In the genomic region with DNA sequence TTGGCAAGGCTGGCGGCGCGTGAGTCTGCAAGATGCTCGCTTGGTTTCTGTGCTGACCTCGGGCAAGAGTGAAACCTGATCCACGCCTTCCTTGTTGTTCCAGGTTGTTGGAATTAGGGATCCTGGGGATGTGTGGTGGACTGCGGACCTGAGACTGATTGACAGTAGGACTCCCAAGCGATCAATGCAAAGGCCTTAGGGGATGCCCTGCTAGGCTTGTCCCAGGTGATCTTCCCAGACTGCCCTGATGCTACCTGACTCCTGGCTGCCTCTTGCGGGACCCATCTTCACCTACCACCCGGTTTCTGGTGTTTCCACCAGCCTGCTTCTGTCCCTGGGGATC, we compare ENCODE assay signal across 9 mouse cellular contexts. TPM values are rescaled to one million over a fixed set of nuclear protein-coding genes. Genes with fewer than 3 reads are reported as not detected.
A peak's percentile ranks its signal among the peaks of the same experiment; 100 is the strongest.
DNase-seq lines count a peak whose midpoint lies in the region; ATAC-seq and TF ChIP-seq lines count a peak whose summit lies in the region.
"Had no signal": no experiment of that assay in that cellular context is flagged by ENCODE, and none has a peak within 500 bp of the region (broad histone marks: within the 10 kb centered on the region; RNA-seq: fewer than 3 reads in every experiment).

No protein-coding gene starts in this region.

- no peak for TF ChIP-seq CTCF in heart, postnatal 0 days (IDR thresholded peaks at IDR 0.05; ENCODE audit: low read depth)

- no peak overlapping the region for H3K27ac ChIP-seq in heart, postnatal 0 days (ENCODE audit: low read depth)
- H3K27ac ChIP-seq in hindbrain, embryonic 11.5 days (ENCODE audit: low read depth, low read length), result no peak overlapping the region
- no peak overlapping the region for H3K27ac ChIP-seq in midbrain, embryonic 11.5 days (ENCODE audit: low read depth, low read length)

- peak overlapping the region; percentile 92 for H3K4me3 ChIP-seq in heart, postnatal 0 days (ENCODE audit: low read depth, low read length)
- peak overlapping the region; percentile 93 for H3K4me3 ChIP-seq in hindbrain, embryonic 11.5 days (ENCODE audit: low read depth, low read length)
- H3K4me3 ChIP-seq in midbrain, embryonic 11.5 days (ENCODE audit: low read depth, low read length), result peak overlapping the region; percentile 89

- H3K4me2 ChIP-seq in heart, postnatal 0 days (ENCODE audit: low read depth, low read length), result peak overlapping the region; percentile 92
- peak overlapping the region; percentile 92 for H3K4me2 ChIP-seq in hindbrain, embryonic 11.5 days (replicated peaks; ENCODE audit: low read depth, low read length)
- H3K4me2 ChIP-seq in midbrain, embryonic 11.5 days, result peak overlapping the region; percentile 69

- no peak for DNase-seq in heart, postnatal 0 days (ENCODE audit: low spot score)
- DNase-seq in heart, adult 8-10 months (ENCODE audit: low spot score), result no peak
- no peak for DNase-seq in hindbrain, embryonic 11.5 days (ENCODE audit: low spot score)
- no peak for DNase-seq in midbrain, embryonic 11.5 days (ENCODE audit: low spot score, missing footprints)
- no peak for DNase-seq in right cerebral cortex, postnatal 36 days (ENCODE audit: low spot score in 2 of 2)
- DNase-seq in urinary bladder, postnatal 25 days (ENCODE audit: low spot score), result no peak
- DNase-seq in adrenal gland, postnatal 14 days, result no peak

- H3K27me3 ChIP-seq in heart, postnatal 0 days (ENCODE audit: control insufficient read depth, insufficient read depth, low read length), result no peaks in the 10 kb centered on the region
- H3K27me3 ChIP-seq in hindbrain, embryonic 11.5 days (ENCODE audit: control insufficient read depth, insufficient read depth, low read length), result no peaks in the 10 kb centered on the region
- H3K27me3 ChIP-seq in midbrain, embryonic 11.5 days (ENCODE audit: control insufficient read depth, insufficient read depth, low read length), result no peaks in the 10 kb centered on the region

- peak overlapping the region; percentile 94 for H3K9ac ChIP-seq in heart, postnatal 0 days (replicated peaks; ENCODE audit: low read depth, low read length)
- peak overlapping the region; percentile 81 for H3K9ac ChIP-seq in hindbrain, embryonic 11.5 days (ENCODE audit: low read depth, low read length)
- H3K9ac ChIP-seq in midbrain, embryonic 11.5 days (ENCODE audit: low read length), result peak overlapping the region; percentile 78

- H3K9me3 ChIP-seq in heart, postnatal 0 days (replicated peaks; ENCODE audit: control insufficient read depth, low read length), result no peaks in the 10 kb centered on the region; the same call in 1 of the 2 replicates
- H3K9me3 ChIP-seq in hindbrain, embryonic 11.5 days (ENCODE audit: control insufficient read depth, low read length), result no peaks in the 10 kb centered on the region
- no peaks in the 10 kb centered on the region for H3K9me3 ChIP-seq in midbrain, embryonic 11.5 days (ENCODE audit: control insufficient read depth, low read length)

- 4% methylated on average over 10 of the region's 10 CpGs for WGBS in heart, postnatal 0 days
- WGBS in hindbrain, embryonic 11.5 days, result 2% methylated on average over 10 of the region's 10 CpGs
- under 1% methylated on average over 10 of the region's 10 CpGs for WGBS in midbrain, embryonic 11.5 days

- no peak for ATAC-seq in heart, postnatal 0 days (ENCODE audit: insufficient read depth, low read depth)
- peak; percentile 0 for ATAC-seq in activated CD4-positive, CD25-positive, alpha-beta regulatory T cell, adult 4 months
- ATAC-seq in hindbrain, embryonic 11.5 days (ENCODE audit: low FRiP score), result peak; percentile 78; the same call in 1 of the 2 replicates
- ATAC-seq in midbrain, embryonic 11.5 days (ENCODE audit: low FRiP score), result peak; percentile 80

- no peak for TF ChIP-seq EP300 in heart, postnatal 0 days (IDR thresholded peaks at IDR 0.05; ENCODE audit: low read depth)

- no peaks in the 10 kb centered on the region for H3K36me3 ChIP-seq in heart, postnatal 0 days (replicated peaks; ENCODE audit: control insufficient read depth, insufficient read depth, low read length)
- H3K36me3 ChIP-seq in hindbrain, embryonic 11.5 days (ENCODE audit: control insufficient read depth, insufficient read depth, low read length), result no peaks in the 10 kb centered on the region
- H3K36me3 ChIP-seq in midbrain, embryonic 11.5 days (ENCODE audit: control insufficient read depth, insufficient read depth, low read length), result no peaks in the 10 kb centered on the region

- peaks cover 7% of the 10 kb centered on the region; the same call in 1 of the 2 replicates for H3K4me1 ChIP-seq in heart, postnatal 0 days (ENCODE audit: control insufficient read depth, insufficient read depth)
- H3K4me1 ChIP-seq in hindbrain, embryonic 11.5 days (replicated peaks; ENCODE audit: control insufficient read depth, insufficient read depth, low read length), result no peaks in the 10 kb centered on the region
- H3K4me1 ChIP-seq in midbrain, embryonic 11.5 days (ENCODE audit: control insufficient read depth, insufficient read depth, low read length), result peaks cover 6% of the 10 kb centered on the region; the same call in 1 of the 2 replicates

RNA-seq across cellular contexts. Expression of a gene that starts 0.3 kb away (rescaled TPM):
- 7.8 and 16.2 TPM in 2 replicates for total RNA-seq in heart, postnatal 0 days (2014; rRNA removed; ENCODE audit: low replicate concordance)
- polyA plus RNA-seq in heart, postnatal 0 days (2015; fragmentation: Nextera tagmentation; extraction: Ambion mirVana), result 58.3 and 58.5 TPM in 2 replicates
- 10 to 100 TPM; 43.0 to 45.1 (median 44.8) TPM for total RNA-seq in heart, adult 8-10 months (2022)
- 10 to 100 TPM; 22.0 to 27.7 TPM for polyA plus RNA-seq in activated CD4-positive, CD25-positive, alpha-beta regulatory T cell, adult 4 months (2017; shearing (Covaris generic))
- polyA plus RNA-seq in hindbrain, embryonic 11.5 days (2014; fragmentation: Nextera tagmentation; extraction: Ambion mirVana), result 51.1 and 53.8 TPM in 2 replicates
- 44.0 and 50.8 TPM in 2 replicates for polyA plus RNA-seq in midbrain, embryonic 11.5 days (2014; fragmentation: Nextera tagmentation; extraction: Ambion mirVana)
- 50.3 and 61.0 TPM in 2 replicates for total RNA-seq in adrenal gland, postnatal 14 days (2021)

RNA-seq across cellular contexts. Expression of a gene that starts 42.5 kb away (rescaled TPM):
- not detected in 2 replicates for total RNA-seq in heart, postnatal 0 days (2014; rRNA removed; ENCODE audit: low replicate concordance)
- not detected in 2 replicates for polyA plus RNA-seq in heart, postnatal 0 days (2015; fragmentation: Nextera tagmentation; extraction: Ambion mirVana)
- total RNA-seq in heart, adult 8-10 months (2022), result not detected
- polyA plus RNA-seq in activated CD4-positive, CD25-positive, alpha-beta regulatory T cell, adult 4 months (2017; shearing (Covaris generic)), result under 1 TPM; 0.16 to 0.20 TPM
- 0.09 TPM in 1 of 2 replicates, not detected in the other for polyA plus RNA-seq in hindbrain, embryonic 11.5 days (2014; fragmentation: Nextera tagmentation; extraction: Ambion mirVana)
- polyA plus RNA-seq in midbrain, embryonic 11.5 days (2014; fragmentation: Nextera tagmentation; extraction: Ambion mirVana), result not detected in 2 replicates
- total RNA-seq in adrenal gland, postnatal 14 days (2021), result not detected in 2 replicates
- polyA plus RNA-seq: large intestine, adult 2 months had no signal
